Mouse (Mus musculus): ENCODE measurements around the gene Isca2.

Isca2 gene

DNA sequence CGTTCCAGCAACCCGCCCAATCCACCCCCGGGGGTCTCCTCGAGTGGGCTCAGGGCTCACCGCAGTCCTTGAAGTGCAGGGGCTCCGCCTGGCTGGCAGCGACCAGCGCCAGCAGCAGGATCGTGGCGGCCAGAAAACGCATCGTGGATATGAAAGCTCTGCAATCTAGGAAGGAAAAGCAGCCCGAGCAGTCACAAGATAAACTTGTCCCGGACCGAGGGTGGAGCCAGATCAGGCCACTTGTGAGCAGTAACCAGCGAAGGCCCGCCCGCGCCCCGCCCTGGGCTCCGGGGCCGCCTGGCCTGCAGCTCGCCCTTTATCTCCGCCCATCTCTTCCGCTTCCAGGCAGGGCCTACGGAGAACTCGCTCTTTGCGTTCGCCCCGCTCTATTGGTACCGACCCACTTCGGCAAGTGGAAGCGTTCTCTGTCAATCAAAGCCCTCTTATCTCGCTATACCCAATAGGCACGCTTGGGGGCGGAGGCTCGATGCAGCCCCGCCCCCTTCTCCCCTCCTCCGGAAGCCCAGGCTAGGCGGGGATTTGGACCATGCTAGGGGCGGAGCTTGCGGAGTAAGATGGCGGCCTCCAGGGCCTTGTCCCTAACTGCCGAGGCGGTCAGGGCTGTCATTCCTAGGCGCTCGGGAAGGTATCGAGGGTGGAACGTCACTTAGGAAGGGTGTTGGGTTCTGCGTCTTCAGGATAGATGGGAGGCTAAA, at the start of gene Isca2, which contains the start of gene Npc2:
Gene Isca2 (plus strand): TSS at position 526 of the 716 bp plus-strand sequence.
Gene Npc2 (minus strand): TSS at position 427 of the 716 bp plus-strand sequence.
- peak; percentile 96 to 98 for DNase-seq

DNA sequence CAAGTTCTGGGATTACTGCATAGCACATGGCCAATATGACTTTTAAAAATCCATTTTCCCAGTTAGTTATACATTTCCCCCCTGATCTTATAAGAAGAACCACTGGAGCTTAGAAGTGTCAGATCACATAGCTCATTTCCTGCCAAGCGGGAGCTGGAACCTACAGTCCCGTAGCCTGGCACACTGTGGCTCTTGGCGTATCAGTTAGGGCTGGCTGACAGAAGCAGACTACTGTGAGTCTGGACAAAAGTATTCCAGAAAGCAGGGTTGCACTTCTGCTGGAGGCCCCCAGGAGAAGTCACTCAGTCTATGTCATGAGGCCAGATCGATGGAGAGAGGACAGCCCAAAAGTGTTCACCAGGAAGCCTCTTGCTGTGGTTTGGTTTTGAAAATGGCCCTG, 46.7 kb upstream of the Isca2 start:
- peak in 1 of 2 experiments; percentile 9 for DNase-seq

DNA sequence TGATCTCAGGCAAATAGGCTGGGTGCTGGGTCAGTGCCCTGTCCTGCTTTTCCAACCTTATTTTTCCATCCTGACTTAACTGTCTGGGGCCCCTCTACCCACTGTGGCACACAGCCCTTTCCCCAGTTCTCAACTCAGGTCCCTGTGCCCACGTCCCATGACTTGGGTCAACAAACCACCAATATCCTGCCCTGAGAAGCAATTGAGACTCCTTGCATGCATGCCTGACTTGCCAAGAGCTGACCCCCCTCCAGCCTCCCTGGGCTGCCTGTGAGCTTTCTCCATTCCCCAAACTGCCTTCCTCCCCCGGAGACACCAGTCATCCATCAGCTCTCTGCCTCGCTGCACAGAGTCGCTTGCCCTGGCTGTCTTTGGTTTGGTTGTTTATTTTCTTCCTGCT, 46.1 kb upstream of the Isca2 start:
- DNase-seq: peak; percentile 62 to 78

DNA sequence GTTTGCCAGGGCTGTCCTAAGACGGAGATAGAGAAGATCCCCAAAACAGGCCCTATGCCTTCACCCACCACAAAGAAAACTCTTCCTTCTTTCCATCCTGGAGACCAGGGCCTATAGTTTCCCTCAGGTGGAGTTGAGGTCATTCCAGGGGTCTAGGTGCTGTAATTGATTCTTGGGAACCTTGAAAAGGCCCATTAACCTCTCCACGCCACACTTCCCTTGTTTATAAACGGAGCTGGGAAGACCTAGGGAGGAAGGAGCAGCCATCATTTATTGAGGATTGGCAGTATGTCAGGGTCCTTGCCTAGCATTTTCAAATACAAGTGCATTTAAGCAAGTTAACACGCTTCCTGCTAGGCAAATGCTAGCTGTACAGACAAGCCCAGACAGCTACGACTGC, 45.6 kb upstream of the Isca2 start:
- no peak for DNase-seq

DNA sequence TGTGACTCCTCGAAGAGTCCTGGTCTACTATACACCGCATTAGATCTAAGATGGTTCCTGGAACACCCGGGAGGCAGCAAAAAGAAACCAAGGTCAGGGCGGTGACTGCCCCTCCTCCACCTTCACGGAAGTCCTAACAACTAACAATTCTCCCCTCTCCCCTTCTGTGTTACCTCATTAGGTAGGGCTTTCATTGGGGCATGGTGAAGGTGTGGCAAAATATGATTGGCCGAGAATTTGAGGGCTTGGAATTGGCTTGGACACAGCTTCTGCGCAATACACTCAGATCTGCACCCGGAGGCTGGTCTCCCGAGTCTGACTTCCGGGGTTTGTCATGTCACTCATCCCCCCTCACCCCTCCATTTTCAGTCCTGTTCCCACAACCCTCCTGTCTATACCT, 44.6 kb upstream of the Isca2 start:
- DNase-seq: no peak

DNA sequence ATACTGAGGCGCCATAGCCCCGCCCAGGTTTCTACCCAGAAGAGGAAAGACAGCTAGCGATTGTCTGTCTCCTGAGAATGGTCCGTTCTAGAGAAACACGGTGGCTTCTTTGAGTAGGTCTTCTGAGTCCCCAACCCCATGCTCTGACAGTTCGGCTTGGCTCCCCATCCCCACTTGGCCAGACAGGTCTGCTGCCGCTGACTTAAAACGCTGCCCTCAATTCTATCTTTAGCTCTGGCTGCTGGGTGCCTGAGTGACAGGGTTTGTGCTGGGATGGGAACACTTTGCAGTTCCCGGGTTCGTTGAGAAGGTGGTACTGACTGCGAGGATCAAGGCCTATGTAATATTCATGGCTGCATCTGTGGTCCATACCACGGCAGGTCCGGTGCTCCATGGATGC, 39.7 kb upstream of the Isca2 start:
- DNase-seq: no peak

DNA sequence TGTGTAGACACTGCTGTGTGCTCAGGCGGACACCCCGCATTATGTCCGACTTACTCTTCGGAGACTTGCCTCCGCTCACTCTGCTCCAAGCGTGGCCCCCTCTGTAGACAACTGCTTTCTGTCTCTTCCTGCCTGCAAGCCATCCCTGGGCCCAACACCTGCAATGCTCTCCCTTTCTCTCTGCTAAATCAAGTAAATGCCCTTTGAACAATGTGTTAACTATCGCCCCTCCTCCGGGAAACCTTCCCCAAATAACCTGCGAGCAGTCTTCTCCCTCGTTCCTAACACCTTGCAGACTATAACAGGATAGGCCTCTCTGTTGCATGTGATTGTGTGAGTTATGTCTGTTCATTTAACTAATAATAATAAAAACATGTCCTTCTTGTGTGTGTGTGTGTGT, 29.6 kb upstream of the Isca2 start:
- DNase-seq: no peak

DNA sequence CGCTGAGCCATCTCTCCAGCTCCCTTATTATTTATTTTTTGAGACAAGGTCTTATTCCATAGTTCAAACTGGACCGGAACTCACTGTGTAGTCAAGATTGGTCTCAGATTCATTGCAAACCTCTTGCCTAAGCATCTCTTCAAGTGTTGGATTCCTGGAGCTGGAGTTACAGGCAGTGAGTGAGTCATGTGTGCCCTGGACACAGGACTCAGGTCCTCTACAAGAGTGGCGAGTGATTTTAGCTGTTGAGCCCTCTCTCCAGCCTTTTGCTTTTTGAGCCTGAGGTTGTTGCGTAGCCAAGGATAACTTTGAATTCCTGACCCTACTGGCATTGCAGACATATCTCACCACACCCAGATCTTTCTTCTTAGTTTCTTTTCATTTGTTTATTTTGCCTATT, 27.4 kb upstream of the Isca2 start:
- DNase-seq: no peak

DNA sequence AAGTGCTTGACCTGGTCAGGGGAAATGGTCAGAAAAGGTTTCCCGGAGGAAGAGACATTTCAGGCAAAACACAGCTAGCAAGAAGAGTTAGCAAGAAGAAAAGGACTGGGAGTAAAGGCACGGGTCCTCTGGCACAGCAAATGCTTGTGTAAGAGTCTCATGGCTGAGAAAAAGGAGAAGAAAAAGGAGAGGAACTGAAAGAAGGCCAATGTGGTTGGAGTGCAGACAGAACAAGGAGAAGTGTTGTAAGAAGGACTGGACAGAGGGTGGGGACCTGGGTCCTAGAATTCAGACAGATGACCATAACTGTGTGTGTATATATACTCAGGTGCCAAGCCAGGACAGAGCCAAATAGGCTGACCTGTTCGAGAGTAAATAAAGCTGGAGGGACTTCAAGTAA, 24.9 kb upstream of the Isca2 start:
- DNase-seq: no peak

DNA sequence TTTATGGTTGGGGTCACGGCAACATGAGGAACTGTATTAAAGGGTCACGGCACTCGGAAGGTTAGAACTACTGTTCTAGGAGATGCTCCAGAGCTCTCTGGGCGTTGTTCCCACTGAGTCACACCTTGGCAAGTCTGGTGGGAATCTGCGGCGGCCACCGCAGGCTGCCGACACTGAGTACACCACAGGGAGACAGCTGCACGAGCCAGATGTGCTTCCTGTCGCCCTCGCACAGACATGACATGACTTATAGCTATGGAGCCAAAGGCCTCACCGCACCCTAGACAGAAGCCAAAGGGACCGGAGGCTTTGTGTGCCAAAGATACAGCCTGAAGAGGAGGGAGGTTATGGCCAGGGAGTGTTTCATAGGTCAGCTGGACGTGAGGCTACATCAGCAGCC, 22.4 kb upstream of the Isca2 start:
- peak; percentile 44 to 60 for DNase-seq

DNA sequence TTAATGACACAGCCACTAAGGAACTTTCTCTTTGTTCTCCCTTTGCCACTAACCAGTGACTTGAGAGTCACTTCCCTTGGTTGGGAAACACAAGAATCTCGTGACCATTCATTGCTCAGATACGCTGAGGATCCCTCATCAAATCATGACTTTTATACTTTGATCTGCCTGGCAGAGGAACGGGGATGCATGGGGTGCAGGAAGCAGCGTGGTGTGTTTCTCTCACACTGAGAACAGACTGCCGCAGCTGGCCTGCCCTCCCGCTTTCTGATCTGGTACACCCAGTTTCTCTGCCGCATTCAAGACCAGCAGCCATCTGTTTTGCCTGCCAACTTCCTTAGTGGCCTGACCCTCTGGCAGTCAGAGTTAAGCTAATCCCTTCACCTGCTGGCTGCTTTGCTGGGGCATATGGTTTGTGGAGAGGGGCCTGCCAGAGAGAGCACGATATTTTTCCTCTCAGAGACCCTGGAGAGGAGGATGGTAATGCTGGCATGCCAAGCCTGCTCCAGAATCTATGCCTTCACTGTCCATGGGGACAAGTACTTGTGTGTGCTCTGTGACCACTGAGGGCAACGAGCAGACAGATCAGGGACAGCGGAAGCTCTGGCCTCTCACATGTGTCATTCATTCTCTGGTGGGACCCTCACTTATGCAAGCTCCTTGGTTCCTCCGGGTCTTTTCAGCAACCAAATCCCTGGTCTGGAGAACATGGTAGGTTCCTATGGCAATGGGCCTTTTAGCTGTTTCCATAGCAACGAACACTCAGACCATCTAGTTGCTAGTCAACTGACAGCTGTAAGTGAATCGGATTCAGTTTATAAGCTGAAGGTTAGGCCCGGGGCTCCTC, 20.7 kb upstream of the Isca2 start:
- DNase-seq: no peak

DNA sequence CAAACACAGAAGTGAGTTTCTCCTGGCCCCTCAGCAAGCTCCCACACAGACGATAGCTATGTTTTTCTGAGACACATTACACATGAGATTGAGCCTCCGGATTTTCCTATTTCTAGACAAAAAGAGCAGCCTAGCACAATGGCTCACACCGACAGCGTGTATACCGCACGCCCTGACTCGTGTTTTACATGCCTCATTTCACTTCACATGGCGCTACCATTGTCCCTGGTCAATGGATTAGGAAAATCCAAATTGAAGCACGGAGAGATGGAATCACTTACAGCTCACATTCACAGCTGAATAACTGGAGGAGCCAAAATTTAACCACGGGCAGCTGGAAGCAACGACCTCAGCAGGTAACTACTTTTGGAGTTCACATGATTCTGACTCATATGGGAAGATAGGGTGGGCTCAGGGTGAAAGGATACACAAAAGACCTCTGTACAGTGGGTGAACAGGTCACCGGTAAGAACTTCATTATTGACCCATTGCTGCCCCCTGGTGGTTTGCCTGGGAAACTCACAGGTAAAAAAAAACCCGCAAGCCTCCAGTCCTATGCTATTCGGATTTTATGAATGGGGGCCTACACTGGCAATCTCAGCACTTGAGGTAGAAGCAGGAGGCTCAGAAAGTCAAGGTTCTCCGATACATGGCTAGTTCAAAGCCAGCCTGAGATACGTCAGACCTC, 17.9 kb upstream of the Isca2 start:
- DNase-seq: peak; percentile 69 to 76

DNA sequence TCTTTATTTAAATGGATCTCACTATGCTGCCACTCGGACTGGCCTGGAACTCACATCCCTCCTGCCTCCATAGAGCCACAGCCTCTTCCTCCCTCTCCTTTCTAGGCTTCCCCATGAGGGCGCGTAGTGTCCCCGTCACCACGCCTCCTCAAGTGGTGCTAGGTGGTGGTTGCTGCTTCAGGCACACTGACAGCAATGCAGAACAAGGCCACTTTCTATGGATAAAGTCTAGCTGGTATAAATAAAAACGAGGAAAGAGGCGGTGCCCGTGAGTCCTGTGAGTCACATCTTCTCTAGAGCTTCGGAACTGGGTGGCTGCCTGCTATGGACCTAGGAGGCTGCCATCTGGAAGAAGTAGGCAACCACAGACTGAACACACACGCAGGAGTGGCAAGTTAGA, 17.0 kb upstream of the Isca2 start:
- DNase-seq: no peak

DNA sequence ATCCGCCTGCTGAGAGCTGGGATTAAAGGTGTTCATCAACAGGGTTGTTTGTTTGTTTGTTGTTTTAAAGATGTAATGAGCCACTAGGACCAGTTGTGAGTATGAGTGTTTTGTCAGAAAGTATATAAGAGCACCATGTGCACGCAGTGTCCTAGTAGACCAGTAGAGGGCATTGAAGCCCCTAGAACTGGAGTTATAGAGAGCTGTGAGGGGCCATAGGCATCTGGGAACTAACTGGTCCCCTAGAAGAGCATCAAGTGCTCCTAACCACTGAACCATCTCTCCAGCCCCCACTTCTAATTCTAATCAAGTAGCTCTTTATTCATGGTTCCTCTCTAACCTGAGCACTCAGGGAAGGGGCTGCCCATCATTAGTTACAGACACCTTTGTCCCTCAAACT, 14.0 kb upstream of the Isca2 start:
- DNase-seq: peak; percentile 25 to 39

DNA sequence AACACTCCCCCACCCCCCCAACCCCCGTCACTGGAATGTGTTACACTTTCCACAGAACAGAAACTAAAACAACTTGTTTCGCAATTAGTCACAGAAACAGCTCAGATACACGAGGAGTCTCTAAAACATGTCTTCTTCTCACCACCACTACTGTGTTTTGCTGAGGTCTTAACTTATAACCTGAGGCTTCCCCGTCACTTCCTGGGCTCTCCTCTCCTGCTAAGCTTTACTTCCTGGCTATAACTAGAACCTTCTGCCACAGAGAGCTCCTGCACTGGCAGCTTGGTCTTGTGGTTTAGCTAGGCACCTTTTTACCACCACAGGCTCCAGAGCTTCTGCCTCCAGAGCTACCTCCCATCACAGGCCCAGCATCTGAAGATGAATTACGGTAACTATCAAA, 10.5 kb upstream of the Isca2 start:
- no peak for DNase-seq

DNA sequence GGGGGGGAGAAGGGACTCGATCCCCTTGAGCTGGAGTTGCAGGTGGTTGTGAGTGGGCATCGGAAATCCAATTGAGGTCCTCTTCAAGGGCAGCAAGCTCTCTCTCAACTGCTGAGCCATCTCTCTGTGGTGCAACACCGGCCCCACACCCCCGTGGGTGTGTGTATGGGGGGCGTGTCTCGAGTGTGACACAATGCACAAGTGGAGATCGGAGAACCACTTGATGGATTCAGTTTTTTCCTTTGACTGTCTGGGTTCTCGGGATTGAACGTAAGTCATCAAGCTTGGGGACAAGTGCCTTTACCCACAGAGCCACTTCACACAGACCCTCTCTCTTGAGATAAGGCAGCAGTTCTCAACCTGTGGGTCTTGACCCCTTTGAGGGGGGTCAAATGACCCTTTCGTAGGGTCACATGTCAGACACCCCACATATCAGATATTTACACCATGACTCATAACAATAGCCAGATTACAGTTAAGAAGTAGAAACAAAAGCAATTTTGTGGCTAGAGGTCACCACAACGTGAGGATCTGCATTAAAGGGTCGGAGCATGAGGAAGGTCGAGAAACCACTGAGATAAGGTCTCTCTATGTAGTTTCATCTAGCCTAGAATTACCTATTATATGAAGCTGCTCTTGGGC, 9.4 kb upstream of the Isca2 start:
- DNase-seq: no peak

DNA sequence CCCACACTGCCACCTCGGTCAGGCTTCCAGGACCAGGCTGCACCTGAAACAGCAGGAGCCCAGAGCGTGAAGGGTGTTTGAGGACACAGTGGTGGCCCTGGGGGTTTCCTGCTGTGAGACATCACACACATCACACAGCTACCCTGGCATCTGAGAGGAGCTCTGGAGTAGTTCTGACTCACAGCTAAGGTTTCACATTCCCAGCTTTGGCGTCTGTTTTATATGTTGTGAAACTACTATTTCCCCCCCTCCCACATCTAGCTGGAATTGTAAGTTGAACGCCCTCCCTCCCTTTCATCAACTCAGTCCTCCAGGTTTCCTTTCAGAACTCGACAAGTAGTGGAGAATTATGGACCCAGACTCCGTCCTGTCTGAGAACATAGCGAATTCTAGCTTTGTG, 8.3 kb upstream of the Isca2 start:
- DNase-seq: no peak

DNA sequence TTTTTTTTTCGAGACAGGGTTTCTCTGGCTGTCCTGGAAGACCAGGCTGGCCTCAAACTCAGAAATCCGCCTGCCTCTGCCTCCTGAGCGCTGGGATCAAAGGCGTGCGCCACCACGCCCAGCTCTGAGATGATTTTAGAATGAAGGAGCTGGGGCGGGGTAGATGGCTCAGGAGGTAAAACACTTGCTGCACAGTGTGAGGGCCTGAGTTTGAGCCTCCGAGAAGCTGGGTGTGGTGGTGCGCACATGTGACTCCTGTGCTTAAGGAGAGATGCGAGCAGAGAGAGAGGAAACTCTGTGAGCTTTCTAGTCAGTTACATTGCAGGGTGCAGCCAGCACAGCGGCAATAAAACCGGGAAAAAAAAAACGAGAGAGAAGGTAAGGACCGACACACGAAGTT, 7.5 kb upstream of the Isca2 start:
- no peak for DNase-seq

DNA sequence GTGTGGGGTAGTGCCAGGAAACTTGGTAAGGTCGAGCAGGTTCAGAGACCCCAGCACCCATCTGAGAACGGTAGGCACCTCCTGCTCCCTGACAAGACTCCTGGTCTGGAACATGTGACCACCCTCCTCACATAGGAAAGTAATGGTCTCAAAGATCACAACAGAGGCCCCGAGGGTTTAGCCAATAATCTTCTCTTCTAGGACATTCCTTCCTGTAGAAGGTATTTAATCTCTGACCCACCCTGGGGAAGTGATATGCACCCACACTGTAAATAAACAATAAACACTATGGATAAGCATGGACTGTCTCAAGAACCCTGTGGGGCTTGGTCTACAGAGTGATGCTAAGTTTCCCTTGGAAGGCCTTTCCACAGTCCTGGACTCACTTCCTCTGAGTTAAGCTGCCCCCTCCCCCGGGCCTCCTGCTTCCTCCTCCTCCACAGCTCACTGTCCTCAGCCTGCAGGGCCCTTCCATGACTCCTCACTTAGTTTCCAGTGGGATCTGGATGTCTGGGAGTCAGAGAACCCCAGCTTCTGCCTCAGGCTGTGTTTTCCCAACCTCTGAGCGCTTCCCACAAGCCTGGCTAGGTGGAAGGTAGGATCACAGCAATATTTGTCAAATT, 6.8 kb upstream of the Isca2 start:
- DNase-seq: peak in 1 of 2 experiments; percentile 55

DNA sequence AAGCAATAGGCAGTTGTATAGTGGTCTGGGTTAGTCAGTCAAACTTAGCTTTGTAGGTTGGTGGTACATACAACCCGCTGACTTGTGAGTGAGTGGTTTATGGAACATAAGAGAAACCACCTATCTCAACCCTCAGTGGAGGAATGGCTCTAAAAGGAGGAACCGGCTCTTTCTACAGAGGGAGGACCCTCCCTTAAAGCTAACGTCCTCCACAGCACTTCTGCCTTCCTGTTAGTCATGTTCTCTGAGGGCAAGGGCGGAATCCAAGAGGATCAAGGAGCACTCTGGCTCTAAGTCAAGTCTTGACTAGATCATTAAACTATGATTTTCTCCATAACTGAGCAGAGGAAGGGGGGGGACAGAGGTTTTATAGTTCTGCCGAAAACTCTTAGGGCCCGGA, 5.5 kb upstream of the Isca2 start:
- DNase-seq: no peak

DNA sequence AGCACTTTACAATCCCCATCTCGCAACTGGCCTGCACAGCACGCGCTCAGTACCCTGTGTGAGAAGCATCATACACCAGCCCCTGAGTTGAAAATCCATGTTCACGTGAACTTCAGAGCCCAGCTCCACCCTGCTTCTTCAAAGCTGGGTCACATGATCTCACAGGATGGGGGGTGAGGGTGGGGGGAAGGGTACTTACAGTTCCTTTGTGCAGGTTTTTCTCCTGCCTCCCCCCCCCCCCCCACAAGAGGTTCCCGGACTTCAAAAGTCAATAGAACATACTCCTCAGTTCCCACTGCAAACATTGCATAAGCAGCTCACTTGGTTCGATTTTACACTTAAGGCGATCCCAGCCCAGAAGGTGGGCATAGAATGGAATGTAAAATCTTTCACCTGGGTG, 3.4 kb upstream of the Isca2 start:
- DNase-seq: no peak

DNA sequence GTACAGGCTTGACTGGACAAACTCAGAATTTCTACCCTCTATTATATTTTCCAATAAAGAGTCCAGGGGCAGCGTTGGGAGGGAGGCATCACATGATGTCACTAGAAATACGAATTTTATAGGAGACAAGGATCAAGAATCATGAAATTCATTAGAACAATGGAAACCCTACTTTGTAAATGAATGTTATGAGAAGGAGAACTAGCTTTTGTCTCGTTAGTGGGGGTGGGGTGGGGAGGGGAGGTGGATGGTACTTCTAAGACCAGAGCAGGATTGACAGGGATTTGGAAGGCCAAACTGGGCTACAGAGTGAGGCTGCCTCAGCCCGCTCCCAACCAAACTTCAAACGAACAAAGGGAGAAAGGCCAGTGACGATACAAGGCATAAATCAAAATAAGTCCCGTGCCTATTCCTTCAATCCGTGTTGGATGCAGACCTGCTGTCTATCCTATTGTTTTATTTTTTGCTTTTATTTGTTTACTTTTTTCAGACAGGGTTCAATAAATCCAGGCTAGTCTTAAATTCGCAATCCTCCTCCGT, 1.0 kb upstream of the Isca2 start:
- peak in 1 of 2 experiments; percentile 22 for DNase-seq
